Mouse (Mus musculus) MEL (cell line): ENCODE data around the gene Maip1. TPM values are rescaled to one million over a fixed set of nuclear protein-coding genes. Genes with fewer than 3 reads are reported as not detected.

Experiments used
- DNase-seq: peaks from one replicate; pipeline ENCODE4 v3.0.0; 2011; ENCODE audit warnings: low read depth, low spot score
- H3K27ac ChIP-seq: 2 replicates; pipeline ENCODE4 v1.5.1; 2012; ENCODE audit warnings: low read depth, mild to moderate bottlenecking, control low read depth, low read length, moderate library complexity; ENCODE audit not compliant: control insufficient read depth
- H3K27me3 ChIP-seq, 2 experiments: fragments of 150-350 bp in 1 of 2; sonication (generic) in 1 of 2; 2 replicates each; pipeline ENCODE4 v1.6.1; 2012; ENCODE audit warnings: low read length in 2 of 2, mild to moderate bottlenecking in 2 of 2, improper control_type of control experiment in 1 of 2, moderate library complexity in 1 of 2; ENCODE audit not compliant: insufficient read depth in 2 of 2, control insufficient read depth in 1 of 2
- H3K36me3 ChIP-seq, 2 experiments: 2 replicates each; pipeline ENCODE4 v1.6.1; 2012 to 2014; ENCODE audit warnings: low read length in 2 of 2, improper control_type of control experiment in 1 of 2, inconsistent platforms in 1 of 2, mild to moderate bottlenecking in 1 of 2; ENCODE audit not compliant: insufficient read depth in 2 of 2, control insufficient read depth in 1 of 2
- H3K4me1 ChIP-seq, 2 experiments: fragments of 150-350 bp in 1 of 2; sonication (generic) in 1 of 2; 2 replicates each; pipeline ENCODE4 v1.6.1; 2012; ENCODE audit warnings: low read length in 2 of 2, improper control_type of control experiment in 1 of 2, mild to moderate bottlenecking in 1 of 2; ENCODE audit not compliant: insufficient read depth in 2 of 2, control insufficient read depth in 1 of 2
- H3K4me3 ChIP-seq, 2 experiments: fragments of 150-350 bp in 1 of 2; sonication (generic) in 1 of 2; 2 replicates each; pipeline ENCODE4 v1.5.1; 2012; ENCODE audit warnings: low read depth in 2 of 2, low read length in 2 of 2, mild to moderate bottlenecking in 2 of 2, moderate library complexity in 2 of 2, control low read depth in 1 of 2, improper control_type of control experiment in 1 of 2; ENCODE audit not compliant: control insufficient read depth in 1 of 2, insufficient read depth in 1 of 2
- H3K79me2 ChIP-seq: 2 replicates; pipeline ENCODE4 v1.6.1; 2012; ENCODE audit warnings: mild to moderate bottlenecking, low read length, moderate library complexity; ENCODE audit not compliant: control insufficient read depth, poor library complexity, insufficient read depth
- H3K9ac ChIP-seq: 2 replicates; pipeline ENCODE4 v1.6.1; 2012; ENCODE audit warnings: low read depth, mild to moderate bottlenecking, control low read depth, low read length, moderate library complexity; ENCODE audit not compliant: control insufficient read depth, poor library complexity, severe bottlenecking
- H3K9me3 ChIP-seq: fragments of 150-350 bp; sonication (generic); replicated peaks from 2 replicates; pipeline ENCODE4 v1.6.1; 2012; ENCODE audit warnings: mild to moderate bottlenecking, low read length, improper control_type of control experiment, moderate library complexity; ENCODE audit not compliant: insufficient read depth
- BHLHE40 ChIP-seq: IDR thresholded peaks from 2 replicates; pipeline ENCODE4 v1.6.1; 2012; ENCODE audit warnings: low read depth, mild to moderate bottlenecking, inconsistent platforms, low read length, improper control_type of control experiment, borderline replicate concordance
- CHD2 ChIP-seq: IDR thresholded peaks from 2 replicates; pipeline ENCODE4 v1.6.1; 2011; ENCODE audit warnings: low read length, improper control_type of control experiment
- CTCF ChIP-seq, 3 experiments: IDR thresholded peaks in 2 of 3; conservative IDR thresholded peaks in 1 of 3; 2 replicates each; pipeline ENCODE4 v1.5.1; 2011 to 2012; ENCODE audit warnings: low read length in 3 of 3, low read depth in 2 of 3, mild to moderate bottlenecking in 2 of 3, improper control_type of control experiment in 1 of 3, inconsistent platforms in 1 of 3, mixed read lengths in 1 of 3, moderate library complexity in 1 of 3; ENCODE audit not compliant: control insufficient read depth in 1 of 3, insufficient read depth in 1 of 3, poor library complexity in 1 of 3, severe bottlenecking in 1 of 3
- ETS1 ChIP-seq: IDR thresholded peaks from 2 replicates; pipeline ENCODE4 v1.6.1; 2012; ENCODE audit warnings: low read depth, mild to moderate bottlenecking, inconsistent platforms, low read length, improper control_type of control experiment, moderate library complexity
- MEF2A ChIP-seq: IDR thresholded peaks from 2 replicates; pipeline ENCODE4 v1.6.1; 2014; ENCODE audit warnings: low read depth, mild to moderate bottlenecking, inconsistent platforms, low read length, improper control_type of control experiment; ENCODE audit not compliant: poor library complexity, insufficient replicate concordance, severe bottlenecking; ENCODE audit errors: extremely low read depth
- MXI1 ChIP-seq: IDR thresholded peaks from 2 replicates; pipeline ENCODE4 v1.6.1; 2011; ENCODE audit warnings: mild to moderate bottlenecking, low read depth, low read length, improper control_type of control experiment
- MYB ChIP-seq: IDR thresholded peaks from 2 replicates; pipeline ENCODE4 v1.6.1; 2011; ENCODE audit warnings: mild to moderate bottlenecking, low read depth, low read length, improper control_type of control experiment
- NELFE ChIP-seq: IDR thresholded peaks from 2 replicates; pipeline ENCODE4 v1.6.1; 2011; ENCODE audit warnings: low read depth, low read length, improper control_type of control experiment
- POLR2A ChIP-seq, 2 experiments: IDR thresholded peaks; 2 replicates each; pipeline ENCODE4 v1.6.1; 2011 to 2012; ENCODE audit warnings: low read length in 2 of 2, mild to moderate bottlenecking in 2 of 2, control low read depth in 1 of 2, improper control_type of control experiment in 1 of 2, low read depth in 1 of 2, moderate library complexity in 1 of 2; ENCODE audit not compliant: control insufficient read depth in 1 of 2, insufficient read depth in 1 of 2, poor library complexity in 1 of 2
- POLR2AphosphoS2 ChIP-seq: IDR thresholded peaks from 2 replicates; pipeline ENCODE4 v1.6.1; 2011; ENCODE audit warnings: low read length, improper control_type of control experiment
- RAD21 ChIP-seq: IDR thresholded peaks from 2 replicates; pipeline ENCODE4 v1.6.1; 2011; ENCODE audit warnings: mild to moderate bottlenecking, low read depth, low read length, improper control_type of control experiment
- SIN3A ChIP-seq: IDR thresholded peaks from 2 replicates; pipeline ENCODE4 v1.6.1; 2012; ENCODE audit warnings: low read length, improper control_type of control experiment, inconsistent platforms
- SMC3 ChIP-seq: IDR thresholded peaks from 2 replicates; pipeline ENCODE4 v1.6.1; 2011; ENCODE audit warnings: low read depth, low read length, improper control_type of control experiment
- TBP ChIP-seq: IDR thresholded peaks from 2 replicates; pipeline ENCODE4 v1.8.0; 2011; ENCODE audit warnings: low read depth, low read length, improper control_type of control experiment
- UBTF ChIP-seq: IDR thresholded peaks from 2 replicates; pipeline ENCODE4 v1.6.1; 2012; ENCODE audit warnings: low read depth, mild to moderate bottlenecking, inconsistent platforms, low read length, improper control_type of control experiment, moderate library complexity, borderline replicate concordance; ENCODE audit not compliant: insufficient read depth
- USF1 ChIP-seq: IDR thresholded peaks from 2 replicates; pipeline ENCODE4 v1.6.1; 2014; ENCODE audit warnings: low read depth, mild to moderate bottlenecking, inconsistent platforms, low read length, improper control_type of control experiment, moderate library complexity
- ZC3H11A ChIP-seq: IDR thresholded peaks from 2 replicates; pipeline ENCODE4 v1.6.1; 2012; ENCODE audit warnings: low read depth, mild to moderate bottlenecking, inconsistent platforms, low read length, improper control_type of control experiment
- ZKSCAN1 ChIP-seq: IDR thresholded peaks from 2 replicates; pipeline ENCODE4 v1.6.1; 2012; ENCODE audit warnings: low read depth, mild to moderate bottlenecking, inconsistent platforms, low read length, improper control_type of control experiment, moderate library complexity
- ZNF384 ChIP-seq: IDR thresholded peaks from 2 replicates; pipeline ENCODE4 v1.6.1; 2012; ENCODE audit warnings: low read depth, mild to moderate bottlenecking, inconsistent platforms, low read length, improper control_type of control experiment
- polyA plus RNA-seq, 2 experiments: library from polyadenylated mRNA; stranded (reverse) in 1 of 2; unstranded in 1 of 2; fragments of >175 nt in 1 of 2; fragments of >200 nt in 1 of 2; gene quantifications; 2 replicates each; pipeline versions ENCODE4 v1.2.1 to v1.2.4; 2012; ENCODE audit warnings: low replicate concordance in 2 of 2, low read depth in 1 of 2; ENCODE audit not compliant: insufficient read length in 2 of 2, insufficient read depth in 1 of 2, missing spikeins in 1 of 2
- total RNA-seq: library from RNA; depleted of rRNA; stranded (reverse); fragments of 300-350 nt; gene quantifications from 2 replicates; pipeline ENCODE4 v1.2.3, GENCODE M21; 2012

Maip1 gene
- total and polyA plus RNA-seq, 3 experiments, result 8.8 to 10.2 TPM; not detected in 1

- peaks cover 0 to 3% of the 10 kb centered on the region in 2 experiments; a peak in 1 of 4 replicates for H3K4me1 ChIP-seq
- H3K9ac ChIP-seq, result no peak overlapping the region
- H3K27me3 ChIP-seq, result no peaks in the 10 kb centered on the region; a peak in 1 of 4 replicates
- H3K79me2 ChIP-seq, result no peaks in the 10 kb centered on the region
- peak; percentile 86 for DNase-seq
- H3K36me3 ChIP-seq, result no peaks in the 10 kb centered on the region; a peak in 1 of 4 replicates
- no peak for TF ChIP-seq POLR2AphosphoS2
- no peak for TF ChIP-seq ZKSCAN1
- no peak for TF ChIP-seq BHLHE40
- TF ChIP-seq MYB, result no peak
- TF ChIP-seq SMC3, result peak; percentile 98
- no peak for TF ChIP-seq POLR2A (IDR thresholded peaks at IDR 0.05; ENCODE audit: control insufficient read depth in 1 of 2, insufficient read depth in 1 of 2, low read depth in 1 of 2, low read length in 2 of 2, poor library complexity in 1 of 2)
- no peak for TF ChIP-seq SIN3A
- TF ChIP-seq RAD21, result peak; percentile 99
- peak; percentile 98 for TF ChIP-seq ZC3H11A
- TF ChIP-seq NELFE, result no peak
- no peak for TF ChIP-seq MXI1
- TF ChIP-seq MEF2A, result no peak
- TF ChIP-seq ETS1, result no peak
- no peak for TF ChIP-seq UBTF
- TF ChIP-seq CTCF (IDR thresholded peaks at IDR 0.05 in 2 of 3, conservative IDR thresholded peaks at IDR 0.05 in 1 of 3; ENCODE audit: control insufficient read depth in 1 of 3, insufficient read depth in 1 of 3, low read depth in 2 of 3, low read length in 3 of 3, poor library complexity in 1 of 3, severe bottlenecking in 1 of 3), result peak; percentile 79 to 98 (median 79)
- TF ChIP-seq CHD2, result no peak
- no peak for TF ChIP-seq ZNF384
- TF ChIP-seq TBP, result no peak
- TF ChIP-seq USF1, result no peak
- H3K9me3 ChIP-seq, result no peaks in the 10 kb centered on the region
- no peak overlapping the region for H3K4me3 ChIP-seq
- H3K27ac ChIP-seq, result no peak overlapping the region
Observed at GRCm38 (mm10) chr1:57428368-57429308, 22.5 kb downstream of the Maip1 start.
